Mouse (Mus musculus) liver, postnatal 0 days (tissue): ENCODE measurements around the gene Pcsk6.

Source experiments
- CTCF ChIP-seq: sonication (generic); IDR thresholded peaks from 2 replicates; pipeline ENCODE4 v1.5.1; 2016; ENCODE audit warnings: antibody characterized with exemption, low read depth
- EP300 ChIP-seq: IDR thresholded peaks from 2 replicates; pipeline ENCODE4 v1.6.1; 2016; ENCODE audit warnings: antibody characterized with exemption, low read depth, mild to moderate bottlenecking

DNA sequence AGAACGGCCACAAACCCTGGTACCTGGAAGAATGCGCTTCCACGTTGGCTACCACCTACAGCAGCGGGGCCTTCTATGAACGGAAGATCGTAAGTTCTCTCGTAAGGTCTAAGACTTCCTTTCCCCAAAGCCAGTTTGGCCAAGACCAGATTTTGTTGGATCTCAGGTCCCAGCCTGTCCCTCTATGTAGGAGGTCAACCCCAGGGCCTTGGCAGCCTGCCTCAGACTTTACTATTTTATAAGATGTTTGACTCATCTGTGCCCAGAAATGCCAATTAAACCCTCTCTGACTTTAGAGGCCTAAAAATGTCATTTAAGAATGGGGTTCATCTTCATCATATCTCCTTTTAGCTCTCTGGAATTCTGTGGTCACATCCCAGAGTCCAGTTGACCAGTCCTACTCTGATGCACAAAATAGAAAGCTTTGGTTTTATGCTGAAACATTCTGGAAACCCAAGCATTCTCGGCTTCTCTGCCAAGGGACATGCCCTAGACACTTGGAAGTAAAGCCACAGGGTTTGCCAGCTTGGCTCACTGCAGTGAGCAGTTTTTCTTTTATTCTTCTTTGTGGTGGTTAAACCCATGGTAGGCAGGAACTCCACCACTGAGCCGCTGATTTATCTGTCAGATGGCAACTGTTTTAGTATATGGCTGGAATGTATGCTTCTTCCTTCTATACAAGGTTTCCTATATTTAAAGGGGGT, 97.8 kb downstream of the Pcsk6 start:
- TF ChIP-seq CTCF (no peak), EP300 (no peak)
